Mouse (Mus musculus) limb, embryonic 10.5 days (tissue): Measurements from ENCODE around the gene Psma7. TPM values are rescaled to one million over a fixed set of nuclear protein-coding genes. Genes with fewer than 3 reads are reported as not detected.
A peak's percentile ranks its signal among the peaks of the same experiment; 100 is the strongest.

Experiments
- DNase-seq: peaks from one replicate; pipeline ENCODE4 v3.0.0-alpha.2; 2017; ENCODE audit warnings: low spot score
- H3K27ac ChIP-seq: fragments of 300-500 bp; sonication (generic); 2 replicates; pipeline ENCODE4 v1.5.1; 2016; ENCODE audit warnings: mild to moderate bottlenecking
- H3K27me3 ChIP-seq: fragments of 300-500 bp; sonication (generic); 2 replicates; pipeline ENCODE4 v1.6.1; 2016; ENCODE audit warnings: low read depth, mild to moderate bottlenecking; ENCODE audit not compliant: poor library complexity, severe bottlenecking
- H3K36me3 ChIP-seq: fragments of 300-500 bp; sonication (generic); 2 replicates; pipeline ENCODE4 v1.6.1; 2016; ENCODE audit warnings: mild to moderate bottlenecking, moderate library complexity
- H3K4me1 ChIP-seq: fragments of 300-500 bp; sonication (generic); 2 replicates; pipeline ENCODE4 v1.6.1; 2016
- H3K4me3 ChIP-seq: fragments of 300-500 bp; sonication (generic); 2 replicates; pipeline ENCODE4 v1.5.1; 2016; ENCODE audit warnings: mild to moderate bottlenecking, moderate library complexity
- H3K9me3 ChIP-seq: fragments of 300-500 bp; sonication (generic); replicated peaks from 2 replicates; pipeline ENCODE4 v1.6.1; 2016; ENCODE audit warnings: mild to moderate bottlenecking
- WGBS: fragments of 180-500 bp; shearing (Covaris S2); methylation state at CpG from one replicate; pipeline ENCODE4 v1.1.7; 2016; 5-methylcytosine and 5-hydroxymethylcytosine counted together
- polyA plus RNA-seq: library from polyadenylated mRNA; unstranded; fragments of >200 nt; fragmentation: Nextera tagmentation; extraction: Ambion mirVana; gene quantifications from 2 replicates; pipeline ENCODE4 v1.2.1, GENCODE M21; 2016

Psma7 gene
- polyA plus RNA-seq, 1 experiment from 2014 or later, result 868 TPM

- WGBS, result 93% methylated on average over 7 of the region's 7 CpGs
- no peak for DNase-seq
Observed at GRCm38 (mm10) chr2:180013686-180014085, 28.5 kb downstream of the Psma7 start.

GRCm38 (mm10) chr2:180011370-180011769, 30.9 kb downstream of the Psma7 start:
- DNase-seq, result no peak
- H3K27me3 ChIP-seq, result no peaks in the 10 kb centered on the region
- no peaks in the 10 kb centered on the region for H3K36me3 ChIP-seq
- H3K9me3 ChIP-seq, result no peaks in the 10 kb centered on the region
- H3K4me1 ChIP-seq, result peaks cover 8% of the 10 kb centered on the region; the same call in 1 of the 2 replicates
- 85% methylated on average over 6 of the region's 6 CpGs for WGBS
- no peak overlapping the region for H3K27ac ChIP-seq
- no peak overlapping the region for H3K4me3 ChIP-seq

More at GRCm38 (mm10) chr2:180013686-180014085, 28.5 kb downstream of the Psma7 start:
- Histone ChIP-seq H3K4me1 (peaks cover 15% of the 10 kb centered on the region), H3K27me3 (peaks cover 10% of the 10 kb centered on the region; the same call in 1 of the 2 replicates), H3K9me3 (no peaks in the 10 kb centered on the region), H3K4me3 (no peak overlapping the region), H3K36me3 (no peaks in the 10 kb centered on the region), H3K27ac (no peak overlapping the region)

DNA sequence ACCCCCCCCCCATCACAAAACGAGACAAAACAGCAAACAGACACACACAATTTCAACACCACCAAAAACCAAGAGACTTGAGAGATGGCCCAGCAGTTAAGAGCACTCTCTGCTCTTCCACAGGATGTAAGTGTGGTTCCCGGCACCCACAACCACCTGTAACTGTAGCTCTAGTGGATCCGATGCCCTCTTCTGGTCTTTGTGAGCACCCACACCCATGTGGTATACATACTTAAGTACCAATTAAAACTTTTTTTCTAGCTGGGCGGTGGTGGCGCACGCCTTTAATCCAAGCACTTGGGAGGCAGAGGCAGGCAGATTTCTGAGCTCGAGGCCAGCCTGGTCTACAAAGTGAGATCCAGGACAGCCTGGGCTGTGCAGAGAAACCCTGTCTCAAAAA, 31.5 kb downstream of the Psma7 start:
- no peaks in the 10 kb centered on the region for H3K36me3 ChIP-seq
- H3K4me1 ChIP-seq, result peaks cover 8% of the 10 kb centered on the region; the same call in 1 of the 2 replicates
- no peak for DNase-seq
- 93% methylated on average over 7 of the region's 7 CpGs for WGBS
- H3K9me3 ChIP-seq, result no peaks in the 10 kb centered on the region
- H3K27me3 ChIP-seq, result no peaks in the 10 kb centered on the region
- H3K4me3 ChIP-seq, result no peak overlapping the region
- H3K27ac ChIP-seq, result no peak overlapping the region

GRCm38 (mm10) chr2:180006352-180007017, 35.7 kb downstream of the Psma7 start:
- peak; percentile 28 for DNase-seq
- no peaks in the 10 kb centered on the region for H3K27me3 ChIP-seq
- H3K27ac ChIP-seq, result no peak overlapping the region

GRCm38 (mm10) chr2:180005656-180006351, 36.4 kb downstream of the Psma7 start:
- no peaks in the 10 kb centered on the region for H3K9me3 ChIP-seq
- no peak overlapping the region for H3K27ac ChIP-seq
- no peaks in the 10 kb centered on the region for H3K27me3 ChIP-seq
- no peaks in the 10 kb centered on the region for H3K36me3 ChIP-seq
- 60% methylated on average over 5 of the region's 5 CpGs for WGBS
- no peak overlapping the region for H3K4me3 ChIP-seq
- DNase-seq, result peak; percentile 25
- H3K4me1 ChIP-seq, result no peaks in the 10 kb centered on the region

More at GRCm38 (mm10) chr2:180006352-180007017, 35.7 kb downstream of the Psma7 start:
- H3K4me1 ChIP-seq, result no peaks in the 10 kb centered on the region
- no peaks in the 10 kb centered on the region for H3K36me3 ChIP-seq
- WGBS, result 46% methylated on average over 9 of the region's 9 CpGs
- no peak overlapping the region for H3K4me3 ChIP-seq
- H3K9me3 ChIP-seq, result no peaks in the 10 kb centered on the region

GRCm38 (mm10) chr2:180001635-180002034, 40.6 kb downstream of the Psma7 start:
- no peaks in the 10 kb centered on the region for H3K36me3 ChIP-seq
- no peak overlapping the region for H3K4me3 ChIP-seq
- no peak for DNase-seq
- H3K4me1 ChIP-seq, result no peaks in the 10 kb centered on the region
- H3K27ac ChIP-seq, result no peak overlapping the region
- no peaks in the 10 kb centered on the region for H3K27me3 ChIP-seq
- H3K9me3 ChIP-seq, result no peaks in the 10 kb centered on the region
- 91% methylated on average over 9 of the region's 9 CpGs for WGBS

DNA sequence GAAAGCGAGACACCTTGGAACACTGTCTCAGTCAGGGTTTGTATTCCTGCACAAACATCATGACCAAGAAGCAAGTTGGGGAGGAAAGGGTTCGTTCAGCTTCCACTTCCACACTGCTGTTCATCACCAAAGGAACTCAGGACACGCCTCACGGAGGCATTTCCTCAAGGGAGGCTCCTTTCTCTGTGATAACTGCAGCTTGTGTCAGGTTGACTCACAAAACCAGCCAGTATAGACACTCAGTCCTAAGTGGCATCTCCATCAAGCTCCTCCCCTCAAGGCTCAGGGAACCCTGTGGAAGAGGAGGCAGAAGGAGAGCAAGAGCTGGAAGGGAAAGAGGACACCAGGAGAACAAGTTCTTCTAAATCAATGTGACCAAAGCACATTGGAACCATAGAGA, 43.8 kb downstream of the Psma7 start:
- WGBS, result 81% methylated on average over 4 of the region's 4 CpGs
- DNase-seq, result no peak
- H3K9me3 ChIP-seq, result no peaks in the 10 kb centered on the region

GRCm38 (mm10) chr2:179993071-179993470, 49.2 kb downstream of the Psma7 start:
- no peak for DNase-seq
- WGBS, result 87% methylated on average over 5 of the region's 5 CpGs
- H3K27me3 ChIP-seq, result no peaks in the 10 kb centered on the region
- no peaks in the 10 kb centered on the region for H3K36me3 ChIP-seq
- H3K4me3 ChIP-seq, result no peak overlapping the region
- no peaks in the 10 kb centered on the region for H3K9me3 ChIP-seq
- H3K27ac ChIP-seq, result no peak overlapping the region
- no peaks in the 10 kb centered on the region for H3K4me1 ChIP-seq

More for the DNA sequence above, 43.8 kb downstream of the Psma7 start:
- no peaks in the 10 kb centered on the region for H3K27me3 ChIP-seq
- H3K36me3 ChIP-seq, result no peaks in the 10 kb centered on the region
- no peak overlapping the region for H3K27ac ChIP-seq
- no peaks in the 10 kb centered on the region for H3K4me1 ChIP-seq
- H3K4me3 ChIP-seq, result no peak overlapping the region

- Histone ChIP-seq H3K27me3 (no peaks in the 10 kb centered on the region), H3K4me1 (peaks cover 5% of the 10 kb centered on the region), H3K9me3 (no peaks in the 10 kb centered on the region), H3K27ac (no peak overlapping the region), H3K36me3 (no peaks in the 10 kb centered on the region), H3K4me3 (no peak overlapping the region)
- no peak for DNase-seq
- WGBS, result 52% methylated on average over 1 of the region's 1 CpGs
Observed at GRCm38 (mm10) chr2:179989098-179989497, 53.1 kb downstream of the Psma7 start.

DNA sequence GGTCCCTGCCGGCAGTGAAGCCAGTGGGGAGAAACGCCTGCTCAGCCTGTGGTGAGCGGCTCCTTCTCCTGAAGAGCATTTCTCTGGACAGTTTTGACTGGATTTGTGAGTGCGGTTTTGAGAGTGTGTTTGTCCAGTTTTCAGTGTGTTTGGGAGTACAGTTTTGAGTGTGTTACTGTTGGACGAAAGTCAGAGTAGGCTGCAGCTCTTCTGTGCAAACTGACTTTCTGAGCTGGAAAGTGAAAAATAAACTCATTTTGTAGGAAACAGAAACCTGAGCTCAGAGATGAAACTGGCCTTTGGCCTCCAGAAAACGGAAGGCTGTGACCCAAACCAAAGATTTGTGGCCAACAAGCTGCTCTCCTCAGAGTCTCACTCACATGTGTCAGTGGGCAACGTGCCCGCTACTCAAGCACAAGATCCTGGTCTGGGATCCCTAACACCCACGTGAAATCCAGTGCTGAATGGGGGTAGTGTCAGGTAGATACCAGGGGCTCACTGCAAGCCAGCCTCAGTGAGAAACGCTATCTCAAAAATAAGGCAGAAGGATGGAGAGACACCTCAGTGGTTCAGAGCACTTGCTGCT, 55.7 kb downstream of the Psma7 start:
- DNase-seq, result peak; percentile 21
- H3K27me3 ChIP-seq, result no peaks in the 10 kb centered on the region
- WGBS, result 84% methylated on average over 10 of the region's 10 CpGs
- H3K4me3 ChIP-seq, result no peak overlapping the region
- no peaks in the 10 kb centered on the region for H3K9me3 ChIP-seq
- H3K36me3 ChIP-seq, result no peaks in the 10 kb centered on the region
- peaks cover 5% of the 10 kb centered on the region for H3K4me1 ChIP-seq
- H3K27ac ChIP-seq, result no peak overlapping the region

Other genes starting within 250 kb of the Psma7 start
- gene Taf4, start 65.8 kb downstream of the Psma7 start, polyA plus RNA-seq, result 2.7 and 3.3 TPM in 2 replicates
- gene Lsm14b, start 17.4 kb downstream of the Psma7 start, polyA plus RNA-seq, result 8.1 and 9.1 TPM in 2 replicates
- gene Ss18l1, start 76 bp upstream of the Psma7 start, polyA plus RNA-seq, result 5.8 and 7.4 TPM in 2 replicates
- gene Mtg2, start 28.2 kb upstream of the Psma7 start, polyA plus RNA-seq, result 32.1 and 33.1 TPM in 2 replicates
- not detected in 2 replicates for gene Hrh3, start 62.1 kb upstream of the Psma7 start, polyA plus RNA-seq
- gene Osbpl2, start 76.9 kb upstream of the Psma7 start, polyA plus RNA-seq, result 18.5 and 25.6 TPM in 2 replicates
- gene Adrm1, start 129.1 kb upstream of the Psma7 start, polyA plus RNA-seq, result 264 and 295 TPM in 2 replicates
- gene Lama5, start 183.4 kb upstream of the Psma7 start, polyA plus RNA-seq, result 18.1 and 18.2 TPM in 2 replicates
- gene Rps21, start 214.9 kb upstream of the Psma7 start, polyA plus RNA-seq, result 530 and 637 TPM in 2 replicates
- gene Cables2, start 231.1 kb upstream of the Psma7 start, polyA plus RNA-seq, result 14.6 and 16.4 TPM in 2 replicates
- gene Rbbp8nl, start 247.4 kb upstream of the Psma7 start, polyA plus RNA-seq, result 0.50 and 0.78 TPM in 2 replicates